Mouse (Mus musculus): ENCODE data around the gene Wdr45. TPM values are rescaled to one million over a fixed set of nuclear protein-coding genes. Genes with fewer than 3 reads are reported as not detected.
"Not testable (repeated sequence)": the region's sequence is repeated elsewhere in the genome, so short reads cannot be mapped to it uniquely, and the experiment has no call there.

The Wdr45 gene
- 83.4 and 128 TPM in 2 replicates for polyA plus RNA-seq (2012; rRNA removed)

DNA sequence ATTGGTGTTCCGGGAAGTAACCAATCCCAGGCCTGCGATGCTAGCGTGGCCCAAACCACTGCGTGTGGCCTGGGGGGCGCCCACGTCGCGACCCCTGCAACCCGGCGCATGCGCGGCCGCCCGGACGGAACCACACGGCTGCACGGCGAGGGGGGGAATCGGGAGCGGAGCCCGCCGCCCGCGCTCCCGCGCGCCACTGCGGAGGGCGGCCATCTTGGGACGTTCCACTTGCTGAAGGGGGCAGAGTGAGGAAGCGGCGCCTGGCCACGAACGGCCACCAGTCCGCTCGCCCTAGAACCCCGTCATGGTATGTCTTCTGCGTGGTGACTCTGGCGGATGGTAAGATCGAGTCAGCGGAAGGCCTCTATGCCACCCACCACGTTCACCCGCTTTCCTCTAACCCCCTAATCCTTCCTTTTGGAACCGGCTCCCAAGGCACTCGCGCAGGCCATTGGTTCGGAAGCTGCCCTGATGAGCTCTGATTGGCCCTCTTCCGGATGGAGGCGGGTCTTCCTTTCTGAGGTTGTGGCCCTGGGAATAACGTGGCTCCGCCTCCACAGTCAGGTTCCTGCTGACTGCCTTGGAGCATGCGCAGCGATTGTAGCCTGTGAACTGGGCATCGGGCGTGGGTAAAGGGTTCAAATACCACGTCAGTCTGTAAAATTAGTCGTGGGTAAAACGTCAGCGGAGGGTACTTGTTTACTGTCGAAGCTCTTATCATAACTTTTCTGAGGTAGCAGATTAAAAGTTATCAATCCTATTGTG, at the start of gene Wdr45:
Gene Wdr45, plus strand, starts transcription at position 199 of the 765 bp plus-strand sequence.
- H3K4me3 ChIP-seq (replicated peaks; ENCODE audit: extremely low read depth, low read depth, low read length) = peak within 1 kb of the TSS; percentile 52
- not testable (repeated sequence) for H3K4me1 ChIP-seq (ENCODE audit: control insufficient read depth, insufficient read depth, low read length)
- DNase-seq = peak; percentile 84
- WGBS = 27% methylated on average over 45 of the region's 60 CpGs

DNA sequence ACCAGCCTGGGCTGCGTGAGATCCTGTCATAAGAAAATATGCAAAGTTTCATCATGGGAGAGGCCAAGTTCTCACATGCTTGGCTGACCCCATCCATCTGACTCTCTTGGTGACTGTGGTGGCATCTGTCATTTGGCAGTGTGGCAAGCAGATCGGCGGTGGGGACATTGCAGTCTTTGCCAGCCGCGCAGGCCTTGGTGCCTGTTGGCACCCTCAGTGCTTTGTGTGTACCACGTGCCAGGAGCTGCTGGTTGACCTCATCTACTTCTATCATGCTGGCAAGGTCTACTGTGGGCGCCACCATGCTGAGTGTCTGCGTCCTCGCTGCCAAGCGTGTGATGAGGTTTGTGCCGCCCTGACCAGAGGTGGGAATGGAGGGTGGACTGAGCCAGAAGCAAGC, 49.3 kb upstream of the Wdr45 start:
- Histone ChIP-seq H3K4me3 (replicated peaks; ENCODE audit: extremely low read depth, low read depth, low read length) (no peak overlapping the region), H3K4me1 (ENCODE audit: control insufficient read depth, insufficient read depth, low read length) (no peaks in the 10 kb centered on the region)
- 84% methylated on average over 11 of the region's 11 CpGs for WGBS
- DNase-seq = no peak
- TF ChIP-seq POLR2A (IDR thresholded peaks at IDR 0.05; ENCODE audit: borderline replicate concordance, extremely low read depth, low read depth, low read length) (no peak), CTCF (IDR thresholded peaks at IDR 0.05; ENCODE audit: insufficient read depth, low read length) (no peak)

DNA sequence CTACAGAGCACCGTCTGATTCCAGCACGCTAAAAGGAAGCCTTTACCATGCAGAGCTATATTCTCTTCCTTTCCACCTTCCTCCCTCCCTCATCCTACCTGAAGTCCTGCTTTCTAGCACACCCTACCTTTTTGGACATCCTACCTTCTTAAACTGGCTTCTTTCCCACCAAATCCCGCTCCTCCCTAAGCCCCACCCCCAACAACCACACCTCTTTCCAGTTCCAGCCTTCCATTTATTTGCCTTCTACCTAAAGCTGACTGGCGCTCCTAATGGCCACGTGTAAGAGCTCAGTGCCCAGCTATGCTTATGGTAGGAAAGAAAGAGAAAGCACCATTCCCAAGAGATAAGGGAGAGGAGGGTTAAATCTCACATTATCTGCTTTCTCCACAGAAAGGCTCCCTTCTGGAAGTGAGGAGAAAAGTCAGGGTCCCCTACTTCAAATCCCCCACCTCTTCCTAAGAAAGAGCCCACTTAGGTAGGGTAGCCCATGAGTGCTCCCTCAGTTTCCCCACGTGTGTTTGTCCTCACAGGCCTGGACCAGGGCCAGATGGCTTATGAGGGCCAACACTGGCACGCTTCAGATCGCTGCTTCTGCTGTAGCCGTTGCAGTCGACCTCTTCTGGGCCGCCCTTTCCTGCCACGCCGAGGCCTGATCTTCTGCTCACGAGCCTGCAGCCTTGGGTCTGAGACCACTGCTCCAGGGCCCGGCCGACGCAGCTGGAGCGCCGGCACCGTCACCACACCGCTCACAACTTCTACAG, 48.2 kb upstream of the Wdr45 start:
- WGBS = 64% methylated on average over 21 of the region's 21 CpGs
- no peak overlapping the region for H3K4me3 ChIP-seq (replicated peaks; ENCODE audit: extremely low read depth, low read depth, low read length)
- TF ChIP-seq POLR2A (IDR thresholded peaks at IDR 0.05; ENCODE audit: borderline replicate concordance, extremely low read depth, low read depth, low read length) (no peak), CTCF (IDR thresholded peaks at IDR 0.05; ENCODE audit: insufficient read depth, low read length) (no peak)
- DNase-seq = no peak
- no peaks in the 10 kb centered on the region for H3K4me1 ChIP-seq (ENCODE audit: control insufficient read depth, insufficient read depth, low read length)

DNA sequence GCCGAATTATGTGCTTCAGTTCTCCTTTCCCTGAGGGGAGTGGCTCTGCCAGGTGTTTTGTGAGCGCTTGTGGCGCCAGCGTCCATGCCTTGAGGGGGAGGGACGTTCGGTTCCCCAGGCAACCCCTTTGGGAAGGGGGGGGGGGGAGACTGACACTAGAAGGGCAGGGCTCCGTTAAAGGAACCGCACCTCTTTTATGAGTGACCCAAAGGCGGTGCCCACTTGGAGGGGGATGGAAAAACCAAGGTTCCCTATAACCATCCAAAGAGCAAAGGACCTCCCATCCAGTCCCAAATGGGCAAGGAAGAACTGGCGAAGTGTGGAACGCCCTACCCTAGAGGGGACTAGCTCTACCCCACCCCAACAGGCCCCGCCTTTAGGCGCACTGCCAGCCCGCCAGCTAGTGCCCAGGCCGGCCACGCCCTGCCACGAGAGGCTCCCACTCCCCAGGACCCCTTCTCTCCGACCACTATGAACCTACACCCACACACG, 43.7 kb upstream of the Wdr45 start:
- WGBS = 29% methylated on average over 19 of the region's 19 CpGs
- Histone ChIP-seq H3K4me1 (ENCODE audit: control insufficient read depth, insufficient read depth, low read length) (no peaks in the 10 kb centered on the region; the same call in 1 of the 2 replicates), H3K4me3 (replicated peaks; ENCODE audit: extremely low read depth, low read depth, low read length) (peak overlapping the region; percentile 87)
- DNase-seq = peak; percentile 79
- TF ChIP-seq POLR2A (IDR thresholded peaks at IDR 0.05; ENCODE audit: borderline replicate concordance, extremely low read depth, low read depth, low read length) = no peak
- no peak for TF ChIP-seq CTCF (IDR thresholded peaks at IDR 0.05; ENCODE audit: insufficient read depth, low read length)

DNA sequence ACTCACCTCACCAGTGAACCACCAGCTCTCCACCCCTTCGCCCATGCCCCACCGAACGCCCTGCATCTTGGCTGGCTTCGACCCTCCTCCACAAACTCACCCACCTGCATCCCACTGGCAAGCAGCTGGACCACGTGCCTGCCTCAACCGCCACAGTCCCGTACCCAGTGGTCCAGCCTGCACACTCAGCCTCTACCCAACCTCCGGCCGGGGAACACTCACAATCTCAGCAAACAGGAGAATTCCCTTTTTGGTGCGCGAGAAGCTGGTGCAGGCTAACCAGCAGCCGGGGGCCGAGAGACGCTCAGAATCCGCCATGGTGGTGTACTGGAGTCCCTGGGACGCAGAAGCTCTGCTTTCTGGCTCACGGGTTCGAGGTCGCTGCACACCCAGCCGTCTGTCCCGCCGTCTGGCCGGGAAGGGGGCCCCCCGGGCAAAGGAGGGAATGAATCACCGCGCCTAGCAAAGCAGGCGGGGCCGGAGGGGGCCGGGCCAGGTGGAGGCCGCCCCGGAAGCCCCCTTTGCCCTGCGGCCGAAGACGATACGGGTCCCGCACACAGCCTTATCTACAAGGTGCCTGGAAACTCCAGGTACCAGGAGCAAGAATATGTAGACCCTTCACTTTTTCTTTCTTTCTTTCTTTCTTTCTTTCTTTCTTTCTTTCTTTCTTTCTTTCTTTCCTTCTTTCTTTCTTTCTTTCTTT, 43.1 kb upstream of the Wdr45 start, which contains the start of gene Plp2:
Gene Plp2, minus strand, starts transcription at position 470 of the 703 bp plus-strand sequence.
- 28% methylated on average over 36 of the region's 36 CpGs for WGBS
- no peaks in the 10 kb centered on the region; the same call in 1 of the 2 replicates for H3K4me1 ChIP-seq (ENCODE audit: control insufficient read depth, insufficient read depth, low read length)
- TF ChIP-seq POLR2A (IDR thresholded peaks at IDR 0.05; ENCODE audit: borderline replicate concordance, extremely low read depth, low read depth, low read length) (no peak), CTCF (IDR thresholded peaks at IDR 0.05; ENCODE audit: insufficient read depth, low read length) (no peak)
- H3K4me3 ChIP-seq (replicated peaks; ENCODE audit: extremely low read depth, low read depth, low read length) = peak within 1 kb of the TSS; percentile 87
- DNase-seq = peak; percentile 58

DNA sequence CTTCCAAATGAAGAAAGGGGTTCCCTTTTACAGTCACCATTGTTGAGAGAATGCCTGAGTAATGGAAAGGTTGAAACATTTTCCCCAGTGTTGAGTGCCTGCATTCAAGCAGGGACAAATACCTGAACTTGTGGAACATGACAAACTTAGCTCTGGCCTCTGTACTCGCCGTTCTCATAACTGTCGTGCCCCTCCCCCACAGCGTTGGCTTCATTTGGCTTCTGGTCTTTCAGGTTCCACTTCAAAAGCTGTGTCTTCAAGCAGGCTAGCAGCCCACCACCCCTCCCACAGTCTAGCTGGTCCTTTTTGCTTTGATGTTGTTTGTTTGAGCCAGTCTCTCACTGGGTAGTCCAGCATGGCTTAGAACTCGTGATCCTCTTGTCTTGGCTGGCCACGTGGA, 41.4 kb upstream of the Wdr45 start:
- Histone ChIP-seq H3K4me1 (ENCODE audit: control insufficient read depth, insufficient read depth, low read length) (no peaks in the 10 kb centered on the region; the same call in 1 of the 2 replicates), H3K4me3 (replicated peaks; ENCODE audit: extremely low read depth, low read depth, low read length) (no peak overlapping the region)
- 51% methylated on average over 6 of the region's 6 CpGs for WGBS
- no peak for TF ChIP-seq POLR2A (IDR thresholded peaks at IDR 0.05; ENCODE audit: borderline replicate concordance, extremely low read depth, low read depth, low read length)
- TF ChIP-seq CTCF (IDR thresholded peaks at IDR 0.05; ENCODE audit: insufficient read depth, low read length) = no peak
- DNase-seq = no peak

DNA sequence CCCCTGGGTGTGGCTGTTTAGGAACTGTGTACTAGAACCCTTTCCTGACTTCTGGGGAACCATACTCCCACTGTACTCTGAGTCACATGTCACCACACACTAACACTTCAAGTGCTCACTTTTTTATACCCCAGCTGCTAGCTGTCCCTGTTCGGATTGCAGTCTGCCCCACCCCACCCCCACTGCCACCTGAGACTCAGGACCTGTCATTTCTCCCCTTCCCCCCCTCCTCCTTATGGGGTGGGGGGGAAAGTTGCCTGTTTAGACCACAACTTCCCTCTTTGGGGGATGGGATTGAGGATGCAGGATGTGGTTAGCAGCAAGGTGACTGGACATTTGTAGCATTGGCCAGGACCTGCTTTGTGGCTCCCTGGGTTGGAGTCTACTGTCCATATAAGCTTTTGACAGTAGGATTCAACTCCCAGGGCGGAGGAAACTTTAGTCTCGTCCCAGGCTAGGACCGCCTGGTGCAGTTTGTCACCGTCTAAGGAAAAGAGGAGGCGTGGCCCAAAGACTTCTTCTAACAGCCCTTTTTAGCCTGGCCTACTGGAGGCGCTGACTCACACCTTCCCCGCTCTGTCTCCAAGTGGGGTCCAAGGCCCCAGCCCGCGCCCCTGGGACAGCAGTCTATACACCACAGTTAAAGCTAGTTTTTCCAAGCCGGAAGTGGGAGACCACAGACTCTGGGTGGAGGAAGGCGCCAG, 40.4 kb upstream of the Wdr45 start:
- Histone ChIP-seq H3K4me1 (ENCODE audit: control insufficient read depth, insufficient read depth, low read length) (no peaks in the 10 kb centered on the region; the same call in 1 of the 2 replicates), H3K4me3 (replicated peaks; ENCODE audit: extremely low read depth, low read depth, low read length) (no peak overlapping the region)
- TF ChIP-seq POLR2A (IDR thresholded peaks at IDR 0.05; ENCODE audit: borderline replicate concordance, extremely low read depth, low read depth, low read length) = no peak
- TF ChIP-seq CTCF (IDR thresholded peaks at IDR 0.05; ENCODE audit: insufficient read depth, low read length) = no peak
- WGBS = 44% methylated on average over 12 of the region's 12 CpGs
- DNase-seq = peak; percentile 23

DNA sequence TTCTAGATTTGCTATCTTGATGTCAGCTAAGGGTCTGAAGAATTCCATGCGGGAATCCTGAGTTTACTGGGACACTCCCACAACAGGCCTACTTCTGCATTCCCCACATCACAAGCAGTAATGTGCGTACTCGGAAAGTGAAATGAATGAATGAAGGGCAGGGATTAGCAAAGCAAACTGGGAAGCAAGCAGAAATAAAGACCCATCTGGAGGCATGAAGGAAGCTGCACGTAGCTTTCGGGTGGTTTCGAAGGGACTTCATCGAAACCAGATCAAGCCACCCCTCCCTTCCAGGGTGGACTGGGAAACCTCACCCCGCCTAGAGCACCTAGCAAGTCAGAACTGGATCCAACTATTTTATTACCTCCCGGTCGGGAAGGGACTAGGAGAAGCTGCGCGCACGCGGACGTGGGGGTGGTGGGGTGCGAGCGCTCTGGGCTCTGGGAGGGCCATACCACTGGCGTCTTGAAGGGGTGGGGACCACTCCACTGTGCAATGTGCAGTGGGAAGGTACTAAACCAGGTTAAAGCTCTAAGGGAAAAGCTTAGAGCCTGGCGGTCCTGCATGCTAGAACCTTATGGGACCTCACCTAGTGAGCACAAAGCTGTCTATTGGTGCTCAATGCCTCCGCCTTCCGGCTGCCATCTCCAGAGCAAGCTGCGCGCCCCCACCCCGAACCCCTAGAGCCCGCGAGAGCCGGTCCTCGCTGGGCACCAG, 39.7 kb upstream of the Wdr45 start:
- H3K4me1 ChIP-seq (ENCODE audit: control insufficient read depth, insufficient read depth, low read length) = no peaks in the 10 kb centered on the region; the same call in 1 of the 2 replicates
- no peak overlapping the region for H3K4me3 ChIP-seq (replicated peaks; ENCODE audit: extremely low read depth, low read depth, low read length)
- DNase-seq = no peak
- TF ChIP-seq POLR2A (IDR thresholded peaks at IDR 0.05; ENCODE audit: borderline replicate concordance, extremely low read depth, low read depth, low read length) (no peak), CTCF (IDR thresholded peaks at IDR 0.05; ENCODE audit: insufficient read depth, low read length) (no peak)
- 45% methylated on average over 28 of the region's 28 CpGs for WGBS
